Mouse (Mus musculus): ENCODE measurements around the gene Cnksr3. TPM values are rescaled to one million over a fixed set of nuclear protein-coding genes. Genes with fewer than 3 reads are reported as not detected.

Gene Cnksr3
- total and polyA plus RNA-seq, 3 experiments = not detected

DNA sequence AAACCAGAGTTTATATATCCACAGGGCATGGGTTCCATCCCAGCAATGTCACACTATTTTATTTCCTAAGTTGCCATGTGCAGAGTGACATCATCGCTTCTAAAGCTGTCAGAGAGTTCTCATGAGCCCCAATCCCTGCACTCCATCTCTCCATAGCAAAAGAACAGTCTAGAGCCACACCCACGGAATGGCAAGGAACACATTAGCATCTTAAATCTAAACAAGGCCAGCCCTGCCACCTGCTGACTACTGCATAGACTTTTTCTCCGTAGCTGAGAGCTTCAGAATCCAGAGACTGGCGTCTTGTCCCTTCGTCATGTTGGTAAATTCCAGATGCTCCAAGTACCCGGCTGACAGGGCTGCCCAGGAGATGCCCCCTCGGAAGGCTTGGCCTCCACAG is 87.0 kb downstream of the Cnksr3 start:
- H3K27me3 ChIP-seq (ENCODE audit: control insufficient read depth in 1 of 2, insufficient read depth in 2 of 2, low read length in 2 of 2) = no peaks in the 10 kb centered on the region
- H3K4me3 ChIP-seq (ENCODE audit: control insufficient read depth in 1 of 2, insufficient read depth in 1 of 2, low read depth in 2 of 2, low read length in 2 of 2) = no peak overlapping the region
- no peak overlapping the region for H3K27ac ChIP-seq (ENCODE audit: control insufficient read depth, low read depth, low read length)
- no peaks in the 10 kb centered on the region for H3K36me3 ChIP-seq (ENCODE audit: control insufficient read depth in 1 of 2, insufficient read depth in 2 of 2, low read length in 2 of 2)
- DNase-seq (ENCODE audit: low read depth, low spot score) = no peak
- H3K9me3 ChIP-seq (replicated peaks; ENCODE audit: insufficient read depth, low read length) = no peaks in the 10 kb centered on the region
- no peak overlapping the region for H3K9ac ChIP-seq (ENCODE audit: control insufficient read depth, low read depth, low read length, poor library complexity, severe bottlenecking)
- TF ChIP-seq ZC3H11A (IDR thresholded peaks at IDR 0.05; ENCODE audit: low read depth, low read length) (no peak), CHD2 (IDR thresholded peaks at IDR 0.05; ENCODE audit: low read length) (no peak), ZKSCAN1 (IDR thresholded peaks at IDR 0.05; ENCODE audit: low read depth, low read length) (no peak), GABPA (IDR thresholded peaks at IDR 0.05; ENCODE audit: low read depth, low read length) (no peak), CTCF (IDR thresholded peaks at IDR 0.05 in 2 of 3, conservative IDR thresholded peaks at IDR 0.05 in 1 of 3; ENCODE audit: control insufficient read depth in 1 of 3, insufficient read depth in 1 of 3, low read depth in 2 of 3, low read length in 3 of 3, poor library complexity in 1 of 3, severe bottlenecking in 1 of 3) (no peak), MEF2A (IDR thresholded peaks at IDR 0.05; ENCODE audit: extremely low read depth, insufficient replicate concordance, low read depth, low read length, poor library complexity, severe bottlenecking) (no peak), RAD21 (IDR thresholded peaks at IDR 0.05; ENCODE audit: low read depth, low read length) (no peak), MXI1 (IDR thresholded peaks at IDR 0.05; ENCODE audit: low read depth, low read length) (no peak), POLR2AphosphoS5 (IDR thresholded peaks at IDR 0.05; ENCODE audit: borderline replicate concordance, low read depth, low read length) (no peak), USF2 (IDR thresholded peaks at IDR 0.05; ENCODE audit: borderline replicate concordance in 1 of 2, insufficient read depth in 1 of 2, low read depth in 1 of 2, low read length in 2 of 2) (no peak), ZNF384 (IDR thresholded peaks at IDR 0.05; ENCODE audit: low read depth, low read length) (no peak), POLR2A (IDR thresholded peaks at IDR 0.05; ENCODE audit: control insufficient read depth in 1 of 2, insufficient read depth in 1 of 2, low read depth in 1 of 2, low read length in 2 of 2, poor library complexity in 1 of 2) (no peak), MYB (IDR thresholded peaks at IDR 0.05; ENCODE audit: low read depth, low read length) (no peak), BHLHE40 (IDR thresholded peaks at IDR 0.05; ENCODE audit: borderline replicate concordance, low read depth, low read length) (no peak), JUND (IDR thresholded peaks at IDR 0.05; ENCODE audit: low read depth, low read length) (no peak), RCOR1 (IDR thresholded peaks at IDR 0.05; ENCODE audit: low read depth, low read length) (no peak), POLR2AphosphoS2 (IDR thresholded peaks at IDR 0.05; ENCODE audit: low read length) (no peak)
- H3K79me2 ChIP-seq (ENCODE audit: control insufficient read depth, insufficient read depth, low read length, poor library complexity) = no peaks in the 10 kb centered on the region
- no peaks in the 10 kb centered on the region for H3K4me1 ChIP-seq (ENCODE audit: control insufficient read depth in 1 of 2, insufficient read depth in 2 of 2, low read length in 2 of 2)

DNA sequence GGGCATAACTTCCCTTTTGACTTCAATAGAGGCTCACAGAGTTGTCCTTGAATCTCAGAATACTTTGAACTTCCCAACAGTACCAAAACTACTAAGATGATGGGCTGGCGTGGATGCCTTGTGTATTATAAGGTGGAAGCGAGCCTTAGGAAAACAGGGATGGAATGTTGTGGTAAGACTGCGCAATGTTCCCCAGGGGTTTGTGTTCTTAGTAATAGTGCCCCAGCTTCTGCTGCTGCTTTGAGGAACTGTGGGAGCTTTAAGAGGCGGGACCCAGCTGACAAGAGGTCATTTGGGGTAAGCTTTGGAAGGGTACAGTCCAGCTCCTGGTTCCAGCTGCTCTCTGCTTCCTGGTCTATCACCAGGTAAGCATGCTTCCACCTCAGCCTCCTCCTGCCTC is 89.7 kb downstream of the Cnksr3 start:
- no peaks in the 10 kb centered on the region for H3K9me3 ChIP-seq (replicated peaks; ENCODE audit: insufficient read depth, low read length)
- no peaks in the 10 kb centered on the region for H3K36me3 ChIP-seq (ENCODE audit: control insufficient read depth in 1 of 2, insufficient read depth in 2 of 2, low read length in 2 of 2)
- no peak overlapping the region for H3K27ac ChIP-seq (ENCODE audit: control insufficient read depth, low read depth, low read length)
- H3K4me1 ChIP-seq (ENCODE audit: control insufficient read depth in 1 of 2, insufficient read depth in 2 of 2, low read length in 2 of 2) = no peaks in the 10 kb centered on the region
- no peak overlapping the region for H3K9ac ChIP-seq (ENCODE audit: control insufficient read depth, low read depth, low read length, poor library complexity, severe bottlenecking)
- no peaks in the 10 kb centered on the region for H3K27me3 ChIP-seq (ENCODE audit: control insufficient read depth in 1 of 2, insufficient read depth in 2 of 2, low read length in 2 of 2)
- DNase-seq (ENCODE audit: low read depth, low spot score) = no peak
- no peaks in the 10 kb centered on the region for H3K79me2 ChIP-seq (ENCODE audit: control insufficient read depth, insufficient read depth, low read length, poor library complexity)
- H3K4me3 ChIP-seq (ENCODE audit: control insufficient read depth in 1 of 2, insufficient read depth in 1 of 2, low read depth in 2 of 2, low read length in 2 of 2) = no peak overlapping the region
- TF ChIP-seq TAL1 (IDR thresholded peaks at IDR 0.05; ENCODE audit: low read length) = no peak

All from MEL (cell line).